Mouse (Mus musculus) erythroblast, embryonic 14.5 days (primary cell): ENCODE data around the gene Rabl6. TPM values are rescaled to one million over a fixed set of nuclear protein-coding genes. Genes with fewer than 3 reads are reported as not detected.

Source experiments
- H3K27me3 ChIP-seq: 2 replicates; pipeline ENCODE4 v1.6.1; 2012; ENCODE audit warnings: inconsistent platforms; ENCODE audit not compliant: control insufficient read depth
- H3K36me3 ChIP-seq: 2 replicates; pipeline ENCODE4 v1.6.1; 2012; ENCODE audit warnings: mild to moderate bottlenecking, inconsistent platforms; ENCODE audit not compliant: control insufficient read depth
- H3K4me1 ChIP-seq: 2 replicates; pipeline ENCODE4 v1.6.1; 2012; ENCODE audit warnings: inconsistent platforms; ENCODE audit not compliant: control insufficient read depth
- H3K4me3 ChIP-seq: replicated peaks from 2 replicates; pipeline ENCODE3; 2012; ENCODE audit warnings: moderate library complexity, mild to moderate bottlenecking, inconsistent platforms
- H3K9me3 ChIP-seq: 2 replicates; pipeline ENCODE4 v1.6.1; 2012; ENCODE audit warnings: low read length, inconsistent platforms, mixed read lengths; ENCODE audit not compliant: control insufficient read depth
- GATA1 ChIP-seq: IDR thresholded peaks from 2 replicates; pipeline ENCODE4 v1.6.1; 2012; ENCODE audit warnings: low read length, inconsistent platforms, mixed read lengths
- TAL1 ChIP-seq: IDR thresholded peaks from 3 replicates; pipeline ENCODE4 v1.6.1; 2012; ENCODE audit warnings: low read length, inconsistent platforms, mixed read lengths
- polyA plus RNA-seq: library from polyadenylated mRNA; stranded (reverse); fragments of >175 nt; gene quantifications from 2 replicates; pipeline ENCODE4 v1.2.3, GENCODE M21; 2012

Gene Rabl6
- polyA plus RNA-seq, 1 experiment: 4.6 TPM

GRCm38 (mm10) chr2:25577951-25578795, 30.1 kb downstream of the Rabl6 start:
- no peak overlapping the region for H3K4me3 ChIP-seq
- peaks cover 64% of the 10 kb centered on the region for H3K27me3 ChIP-seq

GRCm38 (mm10) chr2:25576965-25577891, 31.1 kb downstream of the Rabl6 start:
- no peak for TF ChIP-seq GATA1
- TF ChIP-seq TAL1: no peak
- no peak overlapping the region for H3K4me3 ChIP-seq
- H3K4me1 ChIP-seq: peaks cover 59% of the 10 kb centered on the region
- peaks cover 27% of the 10 kb centered on the region for H3K9me3 ChIP-seq
- H3K27me3 ChIP-seq: peaks cover 64% of the 10 kb centered on the region
- H3K36me3 ChIP-seq: no peaks in the 10 kb centered on the region; the same call in 1 of the 2 replicates

More at GRCm38 (mm10) chr2:25577951-25578795, 30.1 kb downstream of the Rabl6 start:
- peaks cover 59% of the 10 kb centered on the region for H3K4me1 ChIP-seq
- TF ChIP-seq TAL1 (no peak), GATA1 (no peak)
- peaks cover 5% of the 10 kb centered on the region for H3K36me3 ChIP-seq
- H3K9me3 ChIP-seq: peaks cover 27% of the 10 kb centered on the region

DNA sequence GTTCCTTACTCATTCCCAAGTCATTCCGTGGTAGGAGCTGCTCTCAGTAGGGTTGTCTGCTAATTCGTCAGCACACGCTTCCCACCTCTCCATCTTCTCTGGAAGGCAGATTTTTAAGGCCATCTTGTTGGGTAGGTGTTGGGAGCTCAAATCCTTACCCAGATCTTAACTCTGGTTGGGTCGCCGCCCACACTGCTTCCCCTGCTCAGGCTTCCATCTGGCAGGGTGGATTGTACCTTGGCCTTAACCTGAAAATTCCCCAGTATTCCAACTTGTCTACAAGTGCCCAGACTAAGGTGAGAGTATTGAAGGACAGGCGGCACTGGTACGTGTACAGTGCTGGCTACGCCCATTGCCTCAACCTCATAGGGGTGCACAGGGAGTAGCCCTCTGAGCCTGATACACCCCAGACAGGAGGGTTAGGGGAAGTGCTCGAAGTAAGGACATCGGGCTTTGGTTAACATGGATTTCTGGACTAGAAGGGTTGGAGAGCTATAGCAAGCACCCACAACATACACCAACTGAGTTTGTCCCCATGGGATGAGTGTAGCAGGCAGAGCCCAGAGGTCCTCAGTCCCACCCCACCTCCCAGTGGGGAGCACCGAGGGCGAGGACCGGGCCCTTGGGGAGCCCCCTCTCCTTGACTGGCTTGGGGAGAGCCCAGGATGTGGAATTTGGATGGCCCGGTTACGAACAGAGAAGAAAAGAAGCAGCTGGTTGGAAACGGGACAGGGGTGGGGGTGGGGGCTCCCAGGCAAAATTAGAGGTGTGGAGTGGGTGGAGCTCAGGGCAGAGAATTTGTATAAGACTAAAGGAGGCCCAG, 32.1 kb downstream of the Rabl6 start:
- Histone ChIP-seq H3K4me3 (peak overlapping the region; percentile 72), H3K27me3 (peaks cover 62% of the 10 kb centered on the region), H3K4me1 (peaks cover 55% of the 10 kb centered on the region)

DNA sequence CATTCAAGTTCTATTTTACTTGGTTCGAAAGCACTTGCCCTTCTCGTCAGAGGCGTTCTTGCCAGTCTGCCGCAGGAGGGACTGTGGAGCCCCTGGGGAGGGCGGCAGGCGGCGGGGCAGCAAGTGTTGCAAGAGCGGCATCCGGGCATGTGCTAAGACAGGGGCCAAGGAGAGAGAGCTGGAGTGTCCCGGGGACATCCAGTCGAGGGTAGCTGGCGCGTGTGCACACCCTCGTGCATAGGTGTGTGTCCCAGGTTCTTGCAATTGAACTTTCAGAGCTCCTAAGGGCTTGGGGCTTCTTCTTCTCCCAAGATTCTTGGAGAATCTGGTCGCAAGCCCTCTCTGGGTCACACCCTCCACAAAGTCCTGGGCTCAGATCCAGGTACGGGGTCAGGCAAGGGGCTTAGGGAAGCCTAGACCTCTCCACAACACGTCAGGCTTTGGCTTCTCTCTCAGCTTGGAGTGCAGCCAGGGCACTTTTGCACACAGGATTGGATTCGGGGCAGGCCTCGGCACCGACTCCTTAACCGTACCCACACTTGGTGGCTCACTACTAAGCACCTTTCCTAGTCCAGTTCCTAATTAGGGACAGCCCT, 32.8 kb downstream of the Rabl6 start:
- peaks cover 55% of the 10 kb centered on the region for H3K27me3 ChIP-seq
- H3K4me3 ChIP-seq: peak overlapping the region; percentile 72
- peaks cover 51% of the 10 kb centered on the region for H3K4me1 ChIP-seq
- H3K36me3 ChIP-seq: peaks cover 3% of the 10 kb centered on the region; the same call in 1 of the 2 replicates
- H3K9me3 ChIP-seq: peaks cover 27% of the 10 kb centered on the region
- no peak for TF ChIP-seq TAL1
- no peak for TF ChIP-seq GATA1

More for the DNA sequence above, 32.1 kb downstream of the Rabl6 start:
- TF ChIP-seq GATA1 (no peak), TAL1 (no peak)
- H3K36me3 ChIP-seq: peaks cover 3% of the 10 kb centered on the region; the same call in 1 of the 2 replicates
- H3K9me3 ChIP-seq: peaks cover 27% of the 10 kb centered on the region

DNA sequence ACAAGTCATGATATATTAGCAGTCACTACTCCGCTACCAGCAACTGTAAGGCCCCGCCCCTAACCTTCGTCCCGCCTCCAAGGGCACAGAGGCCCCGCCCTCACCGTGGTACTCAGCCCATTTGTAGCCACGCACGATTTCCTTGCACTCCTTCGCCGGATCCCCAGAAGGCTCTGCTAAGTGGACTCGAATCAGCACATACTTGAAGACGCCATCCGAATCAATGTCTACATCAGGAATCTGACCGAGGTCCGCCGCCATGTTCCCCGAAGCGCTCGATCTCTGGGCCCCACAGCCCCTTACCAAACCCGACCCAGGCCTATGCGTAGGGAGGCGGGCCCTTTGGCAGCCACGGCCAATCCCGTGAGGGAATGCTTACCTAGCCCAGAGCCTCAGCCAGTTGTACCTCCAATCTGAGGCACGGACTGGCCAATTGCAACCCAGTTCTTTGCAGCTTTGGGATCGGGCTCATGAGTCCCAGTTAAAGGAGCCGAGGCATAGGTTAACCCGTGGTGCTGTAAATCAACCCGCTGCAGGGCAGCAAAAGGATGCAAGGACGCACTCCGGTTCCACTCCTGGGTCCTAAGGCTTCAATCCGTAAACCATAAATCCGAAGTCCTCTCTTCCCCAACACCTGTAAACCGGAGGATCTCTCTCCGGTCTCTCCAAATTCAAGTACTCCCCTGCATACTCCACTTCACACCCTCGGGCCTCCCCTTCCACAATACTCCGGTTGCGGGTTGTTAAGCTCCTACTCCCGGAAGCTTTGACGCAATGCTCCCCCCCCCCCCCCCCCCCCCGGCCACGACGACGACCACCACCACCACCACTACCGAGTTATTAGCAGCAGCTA, 33.5 kb downstream of the Rabl6 start, which contains the start of the genes Mamdc4 and Phpt1:
Mamdc4 (minus strand) TSS at position 267 of the 853 bp plus-strand sequence.
Phpt1 (minus strand) TSS at position 646 of the 853 bp plus-strand sequence.
- Histone ChIP-seq H3K36me3 (peaks cover 7% of the 10 kb centered on the region), H3K4me1 (peaks cover 50% of the 10 kb centered on the region), H3K27me3 (peaks cover 48% of the 10 kb centered on the region), H3K4me3 (peak within 1 kb of the TSS; percentile 72), H3K9me3 (peaks cover 27% of the 10 kb centered on the region)
- TF ChIP-seq TAL1 (no peak), GATA1 (no peak)

DNA sequence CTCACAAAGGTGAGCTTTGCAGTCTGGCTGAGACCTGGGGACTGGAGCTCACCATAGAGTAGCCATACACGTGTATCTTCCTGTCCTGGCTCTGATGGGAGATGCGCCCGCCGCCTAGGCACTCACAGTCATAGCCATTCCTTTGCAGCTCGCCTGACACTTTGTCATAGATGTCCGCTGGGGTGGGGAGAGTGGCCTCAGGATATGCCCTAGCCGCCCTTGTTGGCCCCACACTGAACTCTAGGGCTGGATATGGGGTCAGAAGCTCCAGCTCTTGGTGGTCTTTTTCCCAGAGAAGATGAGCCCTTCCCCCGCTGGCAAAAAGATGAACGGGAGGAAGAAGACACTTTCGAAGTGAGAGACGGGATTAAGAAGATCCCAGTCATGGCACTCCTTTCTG, 34.2 kb downstream of the Rabl6 start:
- Histone ChIP-seq H3K36me3 (peaks cover 13% of the 10 kb centered on the region), H3K4me1 (peaks cover 48% of the 10 kb centered on the region)
- TF ChIP-seq GATA1: no peak
- TF ChIP-seq TAL1: no peak

GRCm38 (mm10) chr2:25573068-25573467, 35.3 kb downstream of the Rabl6 start:
- TF ChIP-seq GATA1 (no peak), TAL1 (no peak)
- peaks cover 13% of the 10 kb centered on the region for H3K9me3 ChIP-seq
- H3K27me3 ChIP-seq: peaks cover 30% of the 10 kb centered on the region
- no peak overlapping the region for H3K4me3 ChIP-seq
- H3K36me3 ChIP-seq: peaks cover 17% of the 10 kb centered on the region
- peaks cover 45% of the 10 kb centered on the region for H3K4me1 ChIP-seq

More for the DNA sequence above, 34.2 kb downstream of the Rabl6 start:
- Histone ChIP-seq H3K27me3 (peaks cover 41% of the 10 kb centered on the region), H3K4me3 (peak overlapping the region; percentile 72), H3K9me3 (peaks cover 24% of the 10 kb centered on the region)
